Mouse (Mus musculus): ENCODE data around the gene Ifna12. TPM values are rescaled to one million over a fixed set of nuclear protein-coding genes. Genes with fewer than 3 reads are reported as not detected.

The Ifna12 gene
- not detected in 2 replicates for polyA plus RNA-seq (2012)

DNA sequence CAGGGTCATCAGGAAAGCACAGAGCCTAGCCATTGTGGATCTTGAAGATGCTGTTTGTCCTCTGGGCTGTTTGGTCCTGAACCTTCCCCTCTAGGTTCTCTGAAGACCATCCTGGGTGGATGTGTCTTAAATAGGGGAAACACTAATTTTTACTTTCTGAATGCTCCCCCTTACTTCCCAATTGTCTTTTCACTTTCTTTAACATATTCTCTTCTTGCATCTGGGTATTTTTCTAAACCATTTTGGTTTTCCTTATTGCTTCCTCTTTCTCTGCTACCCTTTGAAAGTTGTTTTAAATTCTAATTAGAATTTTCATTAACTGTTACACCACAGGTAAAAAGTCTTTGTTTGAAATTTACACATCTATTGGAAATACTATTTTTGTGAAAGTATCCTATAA lies at the start of gene Ifna12:
Gene Ifna12 (minus strand): TSS at position 101 of the 400 bp plus-strand sequence.

DNA sequence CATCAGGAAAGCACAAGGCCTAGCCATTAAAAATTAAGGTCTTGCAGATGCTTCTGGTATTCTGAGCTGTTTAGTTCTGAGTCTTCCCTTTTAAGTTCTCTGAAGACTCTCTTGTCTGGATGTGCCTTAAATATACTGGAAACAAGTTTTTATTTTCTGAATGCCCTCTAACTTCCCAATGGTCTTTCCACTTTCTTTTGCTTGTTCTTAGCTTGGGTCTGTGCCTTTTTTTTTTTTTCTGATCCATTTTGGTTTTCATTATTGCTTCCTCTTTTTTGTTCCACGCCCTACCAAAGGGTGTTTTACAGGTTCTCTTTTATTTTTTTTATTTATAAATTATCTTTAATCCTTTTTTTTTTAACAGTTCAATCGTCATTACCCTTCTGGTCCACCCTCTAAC lies 41.2 kb upstream of the Ifna12 start, which contains the start of gene Ifna13:
Gene Ifna13 (minus strand): TSS at position 101 of the 400 bp plus-strand sequence.

DNA sequence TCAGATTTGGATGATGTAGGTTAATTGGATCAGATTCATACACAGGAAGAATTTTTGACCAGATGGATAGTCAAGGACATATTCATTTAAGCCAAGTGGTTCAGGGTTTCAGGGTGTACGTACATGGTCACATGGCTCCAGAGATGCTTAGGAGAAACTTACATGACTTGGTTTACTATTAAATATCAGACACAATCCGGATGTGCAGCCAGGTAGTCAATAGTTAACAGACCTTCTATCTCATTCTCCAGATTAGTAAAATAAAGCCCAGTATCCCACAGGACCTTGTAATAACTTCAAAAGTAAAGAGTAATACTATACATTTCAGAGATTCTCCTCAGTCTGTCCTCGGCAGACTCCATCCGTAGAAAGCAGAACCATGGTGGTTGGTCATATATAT lies 31.1 kb upstream of the Ifna12 start, which contains the start of gene C87499:
Gene C87499 (minus strand): TSS at position 101 of the 400 bp plus-strand sequence.

DNA sequence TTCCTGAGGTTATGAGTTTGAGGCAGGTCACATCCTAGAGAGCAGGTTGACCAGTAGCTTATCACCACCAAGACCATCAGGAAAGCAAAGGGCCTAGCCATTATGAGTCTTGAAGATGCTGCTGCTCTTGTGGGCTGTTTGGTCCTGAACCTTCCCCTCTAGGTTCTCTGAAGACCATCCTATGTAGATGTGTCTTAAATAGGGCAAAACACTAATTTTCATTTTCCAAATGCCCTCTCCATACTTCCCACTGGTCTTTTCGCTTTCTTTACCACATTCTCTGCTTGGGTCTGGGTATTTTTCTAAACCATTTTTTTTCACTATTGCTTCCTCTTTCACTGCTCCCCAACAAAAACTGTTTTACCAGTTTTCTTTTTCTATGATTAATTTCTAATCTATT lies 10.9 kb downstream of the Ifna12 start, which contains the start of gene Ifna9:
Gene Ifna9 (minus strand): TSS at position 101 of the 400 bp plus-strand sequence.

DNA sequence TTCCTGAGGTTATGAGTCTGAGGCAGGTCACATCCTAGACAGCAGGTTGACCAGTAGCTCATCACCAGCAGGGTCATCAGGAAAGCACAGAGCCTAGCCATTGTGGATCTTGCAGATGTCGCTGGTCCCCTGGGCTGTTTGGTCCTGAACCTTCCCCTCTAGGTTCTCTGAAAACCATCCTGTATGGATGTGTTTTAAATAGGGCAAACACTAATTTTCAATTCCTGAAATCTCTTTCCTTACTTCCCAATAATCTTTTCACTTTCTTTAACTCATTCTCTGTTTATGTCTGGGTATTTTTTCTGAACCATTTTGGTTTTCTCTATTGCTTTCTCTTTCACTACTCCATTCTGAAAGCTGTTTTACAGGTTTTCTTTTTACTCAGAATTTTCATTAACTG lies 31.5 kb downstream of the Ifna12 start, which contains the start of gene Ifna14:
Gene Ifna14 (minus strand): TSS at position 101 of the 400 bp plus-strand sequence.

DNA sequence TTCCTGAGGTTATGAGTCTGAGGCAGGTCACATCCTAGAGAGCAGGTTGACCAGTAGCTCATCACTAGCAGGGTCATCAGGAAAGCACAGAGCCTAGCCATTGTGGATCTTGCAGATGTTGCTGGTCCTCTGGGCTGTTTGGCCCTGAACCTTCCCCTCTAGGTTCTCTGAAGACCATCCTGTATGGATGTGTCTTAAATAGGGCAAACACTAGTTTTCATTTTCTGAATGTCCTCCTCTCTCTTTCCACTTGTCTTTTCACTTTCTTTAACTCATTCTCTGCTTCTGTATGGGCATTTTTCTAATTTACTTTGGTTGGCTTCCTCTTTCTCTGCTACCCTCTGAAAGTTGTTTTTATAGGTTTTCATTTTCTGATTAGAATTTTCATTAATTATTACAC lies 45.0 kb downstream of the Ifna12 start, which contains the start of gene Ifna15:
Gene Ifna15 (minus strand): TSS at position 101 of the 400 bp plus-strand sequence.

Other genes with a start within 250 kb of the Ifna12 start
- 0.31 and 0.44 TPM in 2 replicates for gene Hacd4, start 164.4 kb downstream of the Ifna12 start, polyA plus RNA-seq (2012)
- gene Ifnb1, start 80.6 kb downstream of the Ifna12 start, polyA plus RNA-seq (2012): not detected in 2 replicates
- gene Ifna15, start 45.1 kb downstream of the Ifna12 start, polyA plus RNA-seq (2012): not detected in 2 replicates
- not detected in 2 replicates for gene Ifna14, start 31.6 kb downstream of the Ifna12 start, polyA plus RNA-seq (2012)
- not detected in 2 replicates for gene Ifna9, start 11.0 kb downstream of the Ifna12 start, polyA plus RNA-seq (2012)
- not detected in 2 replicates for gene C87499, start 31.0 kb upstream of the Ifna12 start, polyA plus RNA-seq (2012)
- not detected in 2 replicates for gene Ifna13, start 41.1 kb upstream of the Ifna12 start, polyA plus RNA-seq (2012)
- not detected in 2 replicates for gene Ifna16, start 73.5 kb upstream of the Ifna12 start, polyA plus RNA-seq (2012)
- gene Ifna2, start 80.5 kb upstream of the Ifna12 start, polyA plus RNA-seq (2012): not detected in 2 replicates
- not detected in 2 replicates for gene Ifnab, start 88.0 kb upstream of the Ifna12 start, polyA plus RNA-seq (2012)
- gene Gm26566, start 118.4 kb upstream of the Ifna12 start, polyA plus RNA-seq (2012): 1.2 and 1.3 TPM in 2 replicates
- 6.6 and 7.6 TPM in 2 replicates for gene Klhl9, start 119.1 kb upstream of the Ifna12 start, polyA plus RNA-seq (2012)
- gene Gm13271, start 151.5 kb upstream of the Ifna12 start, polyA plus RNA-seq (2012): not detected in 2 replicates
- gene Gm13283, start 156.7 kb upstream of the Ifna12 start, polyA plus RNA-seq (2012): 0.12 and 0.13 TPM in 2 replicates
- not detected in 2 replicates for gene Gm13290, start 170.5 kb upstream of the Ifna12 start, polyA plus RNA-seq (2012)
- gene Gm13289, start 173.5 kb upstream of the Ifna12 start, polyA plus RNA-seq (2012): not detected in 2 replicates
- gene Gm13272, start 176.5 kb upstream of the Ifna12 start, polyA plus RNA-seq (2012): not detected in 2 replicates
- not detected in 2 replicates for gene Ifnz, start 178.8 kb upstream of the Ifna12 start, polyA plus RNA-seq (2012)
- not detected in 2 replicates for gene Gm13276, start 182.3 kb upstream of the Ifna12 start, polyA plus RNA-seq (2012)
- not detected in 2 replicates for gene Gm13277, start 185.3 kb upstream of the Ifna12 start, polyA plus RNA-seq (2012)
- gene Gm13278, start 188.2 kb upstream of the Ifna12 start, polyA plus RNA-seq (2012): not detected in 2 replicates
- not detected in 2 replicates for gene Gm13275, start 191.1 kb upstream of the Ifna12 start, polyA plus RNA-seq (2012)
- not detected in 2 replicates for gene Gm13279, start 194.0 kb upstream of the Ifna12 start, polyA plus RNA-seq (2012)
- not detected in 2 replicates for gene Gm13285, start 196.3 kb upstream of the Ifna12 start, polyA plus RNA-seq (2012)
- not detected in 2 replicates for gene Gm13287, start 199.9 kb upstream of the Ifna12 start, polyA plus RNA-seq (2012)
- gene Gm13288, start 202.2 kb upstream of the Ifna12 start, polyA plus RNA-seq (2012): 0.06 and 0.09 TPM in 2 replicates
- gene Ifna7, start 212.9 kb upstream of the Ifna12 start, polyA plus RNA-seq (2012): not detected in 2 replicates
- not detected in 2 replicates for gene Ifna11, start 216.6 kb upstream of the Ifna12 start, polyA plus RNA-seq (2012)
- gene Ifna6, start 224.0 kb upstream of the Ifna12 start, polyA plus RNA-seq (2012): not detected in 2 replicates
- not detected in 2 replicates for gene Ifna5, start 232.1 kb upstream of the Ifna12 start, polyA plus RNA-seq (2012)
- not detected in 2 replicates for gene Ifna4, start 238.5 kb upstream of the Ifna12 start, polyA plus RNA-seq (2012)
- not detected in 2 replicates for gene Ifna1, start 246.7 kb upstream of the Ifna12 start, polyA plus RNA-seq (2012)